Mouse (Mus musculus) thymus, postnatal 10 days (tissue): ENCODE measurements around the gene Astl.

Source experiments
- DNase-seq, 2 experiments: peaks; one replicate each; pipeline ENCODE4 v3.0.0; 2021; ENCODE audit warnings: low spot score in 2 of 2

Gene Astl

GRCm38 (mm10) chr2:127324456-127324855 is 14.0 kb upstream of the Astl start:
- no peak for DNase-seq

GRCm38 (mm10) chr2:127328090-127328851 is 10.2 kb upstream of the Astl start:
- DNase-seq = peak; percentile 56 to 58

- DNase-seq = peak; percentile 76 to 77
These were observed 5.5 kb upstream of the Astl start for GRCm38 (mm10) chr2:127332807-127333570.

GRCm38 (mm10) chr2:127333945-127334603 is 4.4 kb upstream of the Astl start:
- peak; percentile 60 to 65 for DNase-seq

- peak; percentile 89 to 91 for DNase-seq
These were observed 3.3 kb upstream of the Astl start for GRCm38 (mm10) chr2:127335078-127335541.

GRCm38 (mm10) chr2:127335767-127336496 is 2.5 kb upstream of the Astl start, which contains the start of gene Dusp2:
Gene Dusp2 (plus strand): TSS chr2:127336159.
- DNase-seq = peak; percentile 98

GRCm38 (mm10) chr2:127336497-127336832 is 2.0 kb upstream of the Astl start:
- no peak for DNase-seq

- DNase-seq = no peak
These were observed 1.6 kb upstream of the Astl start for GRCm38 (mm10) chr2:127336885-127337284.

- peak; percentile 72 to 84 for DNase-seq
These were observed 908 bp upstream of the Astl start for GRCm38 (mm10) chr2:127337531-127337930.

- peak in 1 of 2 experiments; percentile 34 for DNase-seq
These were observed 427 bp upstream of the Astl start for GRCm38 (mm10) chr2:127338012-127338411.

GRCm38 (mm10) chr2:127338833-127339232 is 394 bp downstream of the Astl start:
- peak in 1 of 2 experiments; percentile 45 for DNase-seq

- no peak for DNase-seq
These were observed 823 bp downstream of the Astl start for GRCm38 (mm10) chr2:127339262-127339661.

GRCm38 (mm10) chr2:127341159-127341558 is 2.7 kb downstream of the Astl start:
- DNase-seq = peak; percentile 71 to 86

- DNase-seq = no peak
These were observed 7.9 kb downstream of the Astl start for GRCm38 (mm10) chr2:127346334-127346733.

- no peak for DNase-seq
These were observed 8.9 kb downstream of the Astl start for GRCm38 (mm10) chr2:127347147-127347985.

- DNase-seq = no peak
These were observed 15.4 kb downstream of the Astl start for GRCm38 (mm10) chr2:127353881-127354280.

- DNase-seq = peak; percentile 56 to 81
These were observed 24.2 kb downstream of the Astl start, which contains the start of gene Adra2b for GRCm38 (mm10) chr2:127362459-127363281. Gene Adra2b (plus strand): TSS chr2:127363208.

GRCm38 (mm10) chr2:127363282-127363652 is 24.8 kb downstream of the Astl start:
- no peak for DNase-seq

GRCm38 (mm10) chr2:127363696-127364095 is 25.3 kb downstream of the Astl start:
- no peak for DNase-seq

GRCm38 (mm10) chr2:127364452-127364851 is 26.0 kb downstream of the Astl start:
- DNase-seq = no peak
